Mouse (Mus musculus) neutrophil, adult 5-6 weeks (primary cell): ENCODE results near the gene Cdh23. TPM values are rescaled to one million over a fixed set of nuclear protein-coding genes. Genes with fewer than 3 reads are reported as not detected.

Experiments
- ATAC-seq: fragments of 151-379, 151-347 bp; 2 replicates; pipeline ENCODE4 v1.8.0; 2017; ENCODE audit warnings: mild to moderate bottlenecking, moderate TSS enrichment; ENCODE audit not compliant: insufficient number of reproducible peaks, poor library complexity, low FRiP score, severe bottlenecking; ENCODE audit errors: extremely low read depth
- total RNA-seq: library from RNA; stranded (forward); fragments of 200-1000 nt; gene quantifications from 2 replicates; pipeline ENCODE4 v1.2.3, GENCODE M21; 2017

The Cdh23 gene
- total RNA-seq, 1 experiment from 2014 or later, result 1.9 TPM

GRCm38 (mm10) chr10:60659450-60660020 is 36.8 kb downstream of the Cdh23 start:
- no peak for ATAC-seq

GRCm38 (mm10) chr10:60658176-60658575 is 38.1 kb downstream of the Cdh23 start:
- no peak for ATAC-seq

- no peak for ATAC-seq
Observed at GRCm38 (mm10) chr10:60653675-60654074, 42.6 kb downstream of the Cdh23 start.

GRCm38 (mm10) chr10:60653106-60653505 is 43.2 kb downstream of the Cdh23 start:
- ATAC-seq, result no peak

- no peak for ATAC-seq
Observed at GRCm38 (mm10) chr10:60644079-60644641, 52.1 kb downstream of the Cdh23 start.

- ATAC-seq, result no peak
Observed at GRCm38 (mm10) chr10:60639291-60639690, 57.0 kb downstream of the Cdh23 start.

GRCm38 (mm10) chr10:60635568-60636295 is 60.6 kb downstream of the Cdh23 start:
- no peak for ATAC-seq

GRCm38 (mm10) chr10:60634391-60634790 is 61.9 kb downstream of the Cdh23 start:
- no peak for ATAC-seq

- no peak for ATAC-seq
Observed at GRCm38 (mm10) chr10:60626086-60626485, 70.2 kb downstream of the Cdh23 start.

- ATAC-seq, result no peak
Observed at GRCm38 (mm10) chr10:60625511-60625910, 70.8 kb downstream of the Cdh23 start.

GRCm38 (mm10) chr10:60624945-60625344 is 71.3 kb downstream of the Cdh23 start:
- ATAC-seq, result no peak

GRCm38 (mm10) chr10:60624217-60624708 is 72.0 kb downstream of the Cdh23 start:
- ATAC-seq, result no peak

- no peak for ATAC-seq
Observed at GRCm38 (mm10) chr10:60622836-60623235, 73.5 kb downstream of the Cdh23 start.

- no peak for ATAC-seq
Observed at GRCm38 (mm10) chr10:60621470-60622170, 74.7 kb downstream of the Cdh23 start.

- no peak for ATAC-seq
Observed at GRCm38 (mm10) chr10:60615898-60616297, 80.4 kb downstream of the Cdh23 start.

GRCm38 (mm10) chr10:60612893-60613292 is 83.4 kb downstream of the Cdh23 start:
- ATAC-seq, result no peak

GRCm38 (mm10) chr10:60607166-60607565 is 89.1 kb downstream of the Cdh23 start:
- no peak for ATAC-seq

- ATAC-seq, result no peak
Observed at GRCm38 (mm10) chr10:60606661-60607060, 89.6 kb downstream of the Cdh23 start.

- ATAC-seq, result no peak
Observed at GRCm38 (mm10) chr10:60602235-60602634, 94.1 kb downstream of the Cdh23 start.

- ATAC-seq, result no peak
Observed at GRCm38 (mm10) chr10:60595166-60595565, 101.1 kb downstream of the Cdh23 start.
